Comparison of ENCODE assay signal across 20 mouse cellular contexts in the genomic region with DNA sequence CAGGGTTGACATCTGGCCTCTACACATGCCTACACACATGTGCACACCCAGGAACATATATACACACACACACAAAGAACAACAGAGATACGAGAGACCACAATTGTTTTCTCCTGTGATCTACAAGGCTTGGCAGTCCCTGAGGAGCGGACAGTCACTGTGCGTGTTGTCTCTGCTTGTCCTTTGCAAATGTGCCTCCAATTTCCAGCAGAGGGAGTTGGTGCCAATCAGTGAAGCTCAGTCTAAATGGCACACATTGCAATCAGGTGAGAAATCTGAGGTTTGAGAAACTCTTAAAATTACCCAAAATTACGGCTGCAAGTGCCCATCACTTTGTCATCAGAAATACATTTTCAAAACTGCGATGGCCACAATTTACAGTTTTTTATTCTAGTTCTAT. TPM values are rescaled to one million over a fixed set of nuclear protein-coding genes. Genes with fewer than 3 reads are reported as not detected.
DNase-seq lines count a peak whose midpoint lies in the region; TF ChIP-seq lines count a peak whose summit lies in the region.
"Had no signal": no experiment of that assay in that cellular context is flagged by ENCODE, and none has a peak within 500 bp of the region (broad histone marks: within the 10 kb centered on the region; RNA-seq: fewer than 3 reads in every experiment).

No protein-coding gene starts in this region.

- no peaks in the 10 kb centered on the region for H3K79me2 ChIP-seq in CH12.LX (replicated peaks; ENCODE audit: control insufficient read depth, extremely low read depth, insufficient read depth, poor library complexity, severe bottlenecking)

- no peak overlapping the region for H3K9ac ChIP-seq in CH12.LX (ENCODE audit: insufficient read depth, low read depth)
- H3K9ac ChIP-seq: heart, embryonic 13.5 days; hindbrain, embryonic 14.5 days; liver, embryonic 14.5 days; stomach, embryonic 15.5 days had no signal

- no peak overlapping the region for H3K4me3 ChIP-seq in gastrocnemius, adult 2 months
- H3K4me3 ChIP-seq in left cerebral cortex, adult 2 months = no peak overlapping the region
- no peak overlapping the region for H3K4me3 ChIP-seq in CH12.LX (replicated peaks in 1 of 3; ENCODE audit: low read depth in 2 of 3, low read length in 2 of 3, poor library complexity in 1 of 3)
- H3K4me3 ChIP-seq: erythroblast, embryonic 14.5 days; heart, embryonic 13.5 days; stomach, embryonic 15.5 days had no signal

- H3K4me1 ChIP-seq in CH12.LX (ENCODE audit: control insufficient read depth in 1 of 2, insufficient read depth in 2 of 2) = peaks cover 20 to 46% of the 10 kb centered on the region in 2 experiments
- H3K4me1 ChIP-seq: stomach, embryonic 15.5 days had no signal

- in situ Hi-C loops in CH12.LX (cut with MboI; ENCODE audit: low pct_ligation_motif_present, low pct_unique_long_range_greater_than_20kb, low sequenced_read_pairs) = no loop called here

- no peaks in the 10 kb centered on the region for H3K27me3 ChIP-seq in CH12.LX (replicated peaks)
- H3K27me3 ChIP-seq: heart, embryonic 13.5 days; stomach, embryonic 15.5 days had no signal

- peak; percentile 14 for TF ChIP-seq RAD21 in CH12.LX (IDR thresholded peaks at IDR 0.05; ENCODE audit: low read depth, low read length)

- intact Hi-C loops in gastrocnemius, adult 2 months (cut with DNase I) = no loop called here
- intact Hi-C loops in left cerebral cortex, adult 2 months (cut with DNase I) = no loop called here

- no peak overlapping the region for H3K4me2 ChIP-seq in CH12.LX (ENCODE audit: insufficient read depth, low read depth, poor library complexity, severe bottlenecking)
- H3K4me2 ChIP-seq: heart, embryonic 13.5 days; hindbrain, embryonic 14.5 days; stomach, embryonic 15.5 days had no signal

- H3K9me3 ChIP-seq in CH12.LX (replicated peaks; ENCODE audit: low read length) = no peaks in the 10 kb centered on the region
- H3K9me3 ChIP-seq: heart, embryonic 13.5 days; stomach, embryonic 15.5 days had no signal

- peak; percentile 20; the same call in 1 of the 2 replicates for TF ChIP-seq CTCF in gastrocnemius, adult 2 months (IDR thresholded peaks at IDR 0.05)
- peak; percentile 42 for TF ChIP-seq CTCF in left cerebral cortex, adult 2 months (IDR thresholded peaks at IDR 0.05)
- TF ChIP-seq CTCF in CH12.LX (conservative IDR thresholded peaks at IDR 0.05 in 1 of 2, IDR thresholded peaks at IDR 0.05 in 1 of 2; ENCODE audit: low read depth in 2 of 2, low read length in 2 of 2) = peak in 1 of 2 experiments; percentile 45; a peak in 2 of 4 replicates
- peak; percentile 21; the same call in 1 of the 2 replicates for TF ChIP-seq CTCF in brain, embryonic 14.5 days (IDR thresholded peaks at IDR 0.05; ENCODE audit: borderline replicate concordance, extremely low read depth, insufficient read depth, insufficient read length)

- TF ChIP-seq EP300 in CH12.LX (IDR thresholded peaks at IDR 0.05; ENCODE audit: low read length) = no peak

- no peak overlapping the region for H3K27ac ChIP-seq in gastrocnemius, adult 2 months
- H3K27ac ChIP-seq in left cerebral cortex, adult 2 months = no peak overlapping the region; the same call in 1 of the 2 replicates
- no peak overlapping the region for H3K27ac ChIP-seq in CH12.LX (ENCODE audit: insufficient read depth, low read depth)
- H3K27ac ChIP-seq: heart, embryonic 13.5 days; hindbrain, embryonic 14.5 days; liver, embryonic 14.5 days; stomach, embryonic 15.5 days had no signal

- no peaks in the 10 kb centered on the region for H3K36me3 ChIP-seq in CH12.LX (replicated peaks in 1 of 2; ENCODE audit: control insufficient read depth in 1 of 2, insufficient read depth in 1 of 2, low read length in 1 of 2)
- H3K36me3 ChIP-seq: stomach, embryonic 15.5 days had no signal

- dilution Hi-C loops in CH12.LX (cut with MboI; ENCODE audit: extremely low pct_ligation_motif_present, extremely low pct_unique_long_range_greater_than_20kb, low sequenced_read_pairs) = no loop called here

- no peak for TF ChIP-seq POLR2A in CH12.LX (IDR thresholded peaks at IDR 0.05; ENCODE audit: low read depth, low read length)
- TF ChIP-seq POLR2A in brain, embryonic 14.5 days (IDR thresholded peaks at IDR 0.05; ENCODE audit: borderline replicate concordance, extremely low read depth, insufficient read depth, insufficient read length, poor library complexity, severe bottlenecking) = no peak

- DNase-seq in gastrocnemius, adult 2 months = no peak
- DNase-seq in gastrocnemius, adult 8-10 months (ENCODE audit: low spot score in 2 of 2) = no peak
- DNase-seq in left cerebral cortex, adult 2 months (ENCODE audit: extremely low spot score in 1 of 2, low spot score in 2 of 2) = no peak
- DNase-seq in left cerebral cortex, adult 8-10 months (ENCODE audit: low spot score in 2 of 2) = no peak
- no peak for DNase-seq in CH12.LX (ENCODE audit: extremely low read depth)
- DNase-seq in brain, embryonic 14.5 days (ENCODE audit: low read depth) = peak; percentile 21
- DNase-seq in thymus, postnatal 36 days = no peak
- DNase-seq: adrenal gland, postnatal 10 days; cerebellum, adult 11-12 months; cerebellum, postnatal 36 days; kidney, adult 11 months; kidney, postnatal 14 days; lung, postnatal 4 days; thymus, adult 2 months had no signal

TF ChIP-seq in CH12.LX, 34 proteins besides CTCF, POLR2A, EP300 and RAD21:
- TF ChIP-seq POLR2AphosphoS2 (IDR thresholded peaks at IDR 0.05; ENCODE audit: low read depth, low read length) (no peak), JUND (conservative IDR thresholded peaks at IDR 0.05; ENCODE audit: low read depth, low read length) (no peak), IRF4 (IDR thresholded peaks at IDR 0.05; ENCODE audit: low read depth, low read length) (no peak), SMC3 (IDR thresholded peaks at IDR 0.05; ENCODE audit: low read depth, low read length) (peak; percentile 26; the same call in 1 of the 2 replicates), ZNF384 (IDR thresholded peaks at IDR 0.05; ENCODE audit: low read depth, low read length) (no peak), TBP (conservative IDR thresholded peaks at IDR 0.05; ENCODE audit: low read depth, low read length) (no peak), TCF12 (IDR thresholded peaks at IDR 0.05; ENCODE audit: low read depth, low read length) (no peak), SIN3A (IDR thresholded peaks at IDR 0.05; ENCODE audit: low read length) (no peak), KAT2A (IDR thresholded peaks at IDR 0.05; ENCODE audit: insufficient replicate concordance, low read length) (no peak)

RNA-seq across cellular contexts. Expression of a gene that starts 25.6 kb away (rescaled TPM):
- 1 to 10 TPM; 2.1 to 2.4 TPM for total RNA-seq in gastrocnemius, adult 2 months (2021)
- 10 to 100 TPM in 2 of 4 experiments, 1 to 10 TPM in 2; 4.8 to 19.6 (median 8.7) TPM for total RNA-seq in gastrocnemius, adult 8-10 months (2022)
- 100 to 1,000 TPM; 164 to 198 TPM for total RNA-seq in left cerebral cortex, adult 2 months (2021)
- 100 to 1,000 TPM; 210 to 234 (median 215) TPM for total RNA-seq in left cerebral cortex, adult 8-10 months (2022)
- total RNA-seq in CH12.LX (2012; rRNA removed) = 0.38 and 0.59 TPM in 2 replicates
- total RNA-seq in CH12.LX (2014; rRNA removed) = 0.55 and 0.62 TPM in 2 replicates
- polyA plus RNA-seq in CH12.LX (2012; ENCODE audit: insufficient read length, low read depth) = 0.48 and 0.54 TPM in 2 replicates
- 10.7 and 16.5 TPM in 2 replicates for polyA plus RNA-seq in brain, embryonic 14.5 days (2012; rRNA removed)
- total RNA-seq: granulocyte monocyte progenitor cell, adult 5-6 weeks had no signal
- polyA plus RNA-seq: erythroblast, embryonic 14.5 days had no signal

Comparison
In these comparisons a context has a peak if more than half of its experiments do, and no peak if none do; other contexts are left out.
1. RNA of a gene that starts 25.6 kb away (total RNA-seq): 210 to 234 TPM in left cerebral cortex, adult 8-10 months and 164 to 198 TPM in left cerebral cortex, adult 2 months; 4.8 to 19.6 TPM in gastrocnemius, adult 8-10 months, 2.1 to 2.4 TPM in gastrocnemius, adult 2 months and 0.38 to 0.62 TPM in CH12.LX; every median in the first group is over 4 times any median in the second.